8 mouse cellular contexts compared by ENCODE assay signal in the genomic region with DNA sequence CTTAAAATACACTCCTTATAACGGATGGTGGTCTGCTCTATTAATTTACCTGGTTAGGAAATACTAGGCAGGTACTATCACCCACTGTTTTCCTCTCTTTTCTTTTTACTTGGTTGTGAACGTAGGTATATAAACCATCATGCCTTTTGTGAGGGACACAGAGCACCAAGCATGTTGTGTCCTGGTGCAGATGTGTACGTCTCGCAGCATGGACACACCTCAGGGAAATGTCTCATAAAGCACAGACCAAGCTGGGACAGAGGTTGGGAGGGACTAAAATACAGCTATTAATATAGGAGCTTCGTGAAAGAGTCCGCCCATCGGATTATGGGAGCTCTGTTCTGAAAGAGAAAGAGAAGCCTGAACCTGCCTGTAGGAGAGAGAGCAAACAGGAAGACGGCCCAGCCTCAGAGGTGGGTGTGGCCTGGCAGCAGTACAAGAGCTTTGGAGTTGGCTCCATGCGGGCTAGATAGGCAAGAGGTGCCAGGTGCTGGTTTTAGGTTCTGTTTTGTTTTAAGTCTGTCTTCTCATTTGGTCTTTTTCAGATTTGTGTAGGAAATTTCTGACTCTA. TPM values are rescaled to one million over a fixed set of nuclear protein-coding genes. Genes with fewer than 3 reads are reported as not detected.
DNase-seq lines count a peak whose midpoint lies in the region; ATAC-seq and TF ChIP-seq lines count a peak whose summit lies in the region.

No protein-coding gene starts in this region.

- no peaks in the 10 kb centered on the region for H3K36me3 ChIP-seq in heart, adult 2 months (ENCODE audit: control insufficient read depth, insufficient read depth, low read length)
- H3K36me3 ChIP-seq in heart, embryonic 10.5 days: no peaks in the 10 kb centered on the region
- no peaks in the 10 kb centered on the region for H3K36me3 ChIP-seq in G1E (replicated peaks)
- H3K36me3 ChIP-seq in embryonic facial prominence, embryonic 15.5 days: no peaks in the 10 kb centered on the region; the same call in 1 of the 2 replicates

- no peak overlapping the region for H3K4me3 ChIP-seq in heart, adult 2 months
- H3K4me3 ChIP-seq in heart, embryonic 10.5 days: no peak overlapping the region
- no peak overlapping the region for H3K4me3 ChIP-seq in G1E (ENCODE audit: low read depth, low read length)
- H3K4me3 ChIP-seq in embryonic facial prominence, embryonic 15.5 days (replicated peaks): no peak overlapping the region

- no peaks in the 10 kb centered on the region for H3K79me2 ChIP-seq in heart, adult 2 months (replicated peaks; ENCODE audit: control insufficient read depth, insufficient read depth, low read length)

- peak overlapping the region; percentile 77 for H3K27ac ChIP-seq in heart, adult 2 months
- H3K27ac ChIP-seq in heart, embryonic 10.5 days: no peak overlapping the region
- peak overlapping the region; percentile 96 for H3K27ac ChIP-seq in embryonic facial prominence, embryonic 15.5 days (replicated peaks)

- peak; percentile 75 to 80 for DNase-seq in heart, adult 2 months
- no peak for DNase-seq in heart, embryonic 10.5 days (ENCODE audit: low spot score)
- DNase-seq in G1E (ENCODE audit: low spot score): no peak
- DNase-seq in kidney, postnatal 14 days: peak; percentile 39
- DNase-seq in urinary bladder, postnatal 25 days (ENCODE audit: low spot score): peak; percentile 50
- DNase-seq in layer of hippocampus, postnatal 10 days (ENCODE audit: low spot score in 2 of 2): no peak

- intact Hi-C loops in heart, adult 2 months (cut with DNase I): no loop called here

- no peak overlapping the region for H3K9ac ChIP-seq in heart, adult 2 months (ENCODE audit: low read depth, low read length)
- no peak overlapping the region for H3K9ac ChIP-seq in embryonic facial prominence, embryonic 15.5 days

- H3K4me1 ChIP-seq in heart, adult 2 months (ENCODE audit: control insufficient read depth, insufficient read depth, low read length): peaks cover 13% of the 10 kb centered on the region
- H3K4me1 ChIP-seq in heart, embryonic 10.5 days: peaks cover 11% of the 10 kb centered on the region
- peaks cover 37% of the 10 kb centered on the region for H3K4me1 ChIP-seq in G1E (ENCODE audit: insufficient read depth, low read depth, low read length)
- H3K4me1 ChIP-seq in embryonic facial prominence, embryonic 15.5 days: peaks cover 22% of the 10 kb centered on the region

- H3K27me3 ChIP-seq in heart, adult 2 months (ENCODE audit: control insufficient read depth, insufficient read depth, low read length): no peaks in the 10 kb centered on the region
- H3K27me3 ChIP-seq in heart, embryonic 10.5 days (ENCODE audit: insufficient read depth, poor library complexity, severe bottlenecking): no peaks in the 10 kb centered on the region
- no peaks in the 10 kb centered on the region for H3K27me3 ChIP-seq in G1E (ENCODE audit: insufficient read depth, low read length)
- no peaks in the 10 kb centered on the region for H3K27me3 ChIP-seq in embryonic facial prominence, embryonic 15.5 days

- no peak overlapping the region for H3K4me2 ChIP-seq in embryonic facial prominence, embryonic 15.5 days (replicated peaks)

- no peak for TF ChIP-seq EP300 in heart, adult 2 months (IDR thresholded peaks at IDR 0.05; ENCODE audit: insufficient read depth, low read depth, low read length)

- peak; percentile 45 for ATAC-seq in G1E (ENCODE audit: extremely low read depth, insufficient number of reproducible peaks, low FRiP score, poor library complexity, severe bottlenecking)
- peak; percentile 64; the same call in 1 of the 2 replicates for ATAC-seq in embryonic facial prominence, embryonic 15.5 days (ENCODE audit: insufficient number of reproducible peaks, low FRiP score, low TSS enrichment, low read depth)
- ATAC-seq in megakaryocyte, adult 5-6 weeks (ENCODE audit: poor library complexity, severe bottlenecking): peak; percentile 99

- H3K9me3 ChIP-seq in heart, embryonic 10.5 days: no peaks in the 10 kb centered on the region
- H3K9me3 ChIP-seq in G1E (replicated peaks): no peaks in the 10 kb centered on the region
- H3K9me3 ChIP-seq in embryonic facial prominence, embryonic 15.5 days (replicated peaks): no peaks in the 10 kb centered on the region

- TF ChIP-seq CTCF in heart, adult 2 months (IDR thresholded peaks at IDR 0.05): peak; percentile 12; the same call in 1 of the 2 replicates
- no peak for TF ChIP-seq CTCF in G1E (IDR thresholded peaks at IDR 0.05; ENCODE audit: low read depth, low read length)

- no peak for TF ChIP-seq POLR2A in heart, adult 2 months (IDR thresholded peaks at IDR 0.05; ENCODE audit: insufficient read depth, low read depth, low read length)

- 20% methylated on average over 9 of the region's 9 CpGs for WGBS in heart, adult 2 months
- WGBS in heart, embryonic 10.5 days: 62% methylated on average over 9 of the region's 9 CpGs
- WGBS in embryonic facial prominence, embryonic 15.5 days: 43% methylated on average over 9 of the region's 9 CpGs

RNA-seq across cellular contexts. Expression of a gene that starts 10.4 kb away (rescaled TPM):
- not detected for total RNA-seq in heart, adult 2 months (2021)
- polyA plus RNA-seq in heart, adult 2 months (2012; rRNA removed): not detected in 2 replicates
- polyA plus RNA-seq in heart, embryonic 10.5 days (2016; fragmentation: Nextera tagmentation; extraction: Ambion mirVana): not detected in 2 replicates
- total RNA-seq in G1E (2014; fragmentation: Nextera tagmentation): not detected in 2 replicates
- total RNA-seq in G1E (2017): not detected in 2 replicates
- polyA plus RNA-seq in G1E (2012): not detected in 2 replicates
- polyA plus RNA-seq in embryonic facial prominence, embryonic 15.5 days (2015; fragmentation: Nextera tagmentation; extraction: Ambion mirVana): not detected in 2 replicates
- total RNA-seq in megakaryocyte, adult 5-6 weeks (2015): not detected in 2 replicates
- not detected in 2 replicates for total RNA-seq in megakaryocyte, adult 5-6 weeks (2017)
- not detected for total RNA-seq in layer of hippocampus, postnatal 10 days (2021)

RNA-seq across cellular contexts. Expression of a gene that starts 16.6 kb away (rescaled TPM):
- 10 to 100 TPM; 29.6 to 33.6 TPM for total RNA-seq in heart, adult 2 months (2021)
- 11.1 and 21.8 TPM in 2 replicates for polyA plus RNA-seq in heart, adult 2 months (2012; rRNA removed)
- 33.0 and 39.6 TPM in 2 replicates for polyA plus RNA-seq in heart, embryonic 10.5 days (2016; fragmentation: Nextera tagmentation; extraction: Ambion mirVana)
- 130 and 136 TPM in 2 replicates for total RNA-seq in G1E (2014; fragmentation: Nextera tagmentation)
- 129 and 143 TPM in 2 replicates for total RNA-seq in G1E (2017)
- 10.9 and 13.4 TPM in 2 replicates for polyA plus RNA-seq in G1E (2012)
- polyA plus RNA-seq in embryonic facial prominence, embryonic 15.5 days (2015; fragmentation: Nextera tagmentation; extraction: Ambion mirVana): 52.0 and 58.8 TPM in 2 replicates
- 196 and 198 TPM in 2 replicates for total RNA-seq in megakaryocyte, adult 5-6 weeks (2015)
- total RNA-seq in megakaryocyte, adult 5-6 weeks (2017): 220 and 269 TPM in 2 replicates
- total RNA-seq in layer of hippocampus, postnatal 10 days (2021): 10 to 100 TPM; 48.3 to 56.6 TPM

Comparison
In these comparisons a context has a peak if more than half of its experiments do, and no peak if none do; other contexts are left out.
1. DNase-seq: peak in heart, adult 2 months (2 of 2), kidney, postnatal 14 days (single experiment) and urinary bladder, postnatal 25 days (single experiment); none in heart, embryonic 10.5 days (single experiment), G1E (single experiment) and layer of hippocampus, postnatal 10 days (0 of 2).
2. ATAC-seq: peak in every context shown above with its lines; median percentile 99 in megakaryocyte, adult 5-6 weeks; 64 in embryonic facial prominence, embryonic 15.5 days; 45 in G1E.